Mouse (Mus musculus) testis, adult 2 months (tissue): ENCODE results near the gene Atxn2.

Source experiments
- CTCF ChIP-seq: fragments of 200-500 bp; IDR thresholded peaks from 2 replicates; pipeline ENCODE4 v1.5.1; 2012; ENCODE audit warnings: low read depth, mild to moderate bottlenecking, inconsistent platforms, low read length, moderate library complexity; ENCODE audit not compliant: control insufficient read depth, insufficient read depth, insufficient replicate concordance
- POLR2A ChIP-seq: fragments of 200-500 bp; IDR thresholded peaks from 2 replicates; pipeline ENCODE4 v1.6.1; 2012; ENCODE audit warnings: low read depth, mild to moderate bottlenecking, inconsistent platforms, low read length, moderate library complexity; ENCODE audit not compliant: control insufficient read depth

DNA sequence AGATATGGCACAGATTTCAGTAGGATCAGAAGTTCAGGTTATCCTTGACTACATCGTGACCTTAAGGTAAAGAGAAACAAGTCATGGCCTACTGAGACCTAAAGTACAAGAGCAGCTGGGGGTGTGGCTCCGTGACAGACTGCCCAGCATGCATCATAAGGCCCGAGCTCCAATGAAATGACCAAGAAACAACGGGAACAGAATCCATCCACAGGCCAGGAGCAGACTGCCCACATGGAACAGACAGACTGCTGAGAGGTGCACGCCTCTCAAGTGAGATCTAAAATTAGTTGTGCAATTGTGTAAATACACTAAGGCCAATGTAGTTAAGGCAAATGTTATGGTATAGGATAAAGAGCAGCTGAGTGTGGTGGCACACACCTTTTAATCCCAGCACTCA is 110.4 kb downstream of the Atxn2 start:
- TF ChIP-seq POLR2A (no peak), CTCF (no peak)
